Mouse (Mus musculus) Patski (cell line): Measurements from ENCODE around the gene Slc38a1. TPM values are rescaled to one million over a fixed set of nuclear protein-coding genes. Genes with fewer than 3 reads are reported as not detected.

Experiments used
- ATAC-seq: fragments of 100-300 bp; one replicate; pipeline ENCODE4 v1.8.0; 2021
- CTCF ChIA-PET: fragments of 350-600 bp; sonication (Branson Sonifier 250); formaldehyde crosslinking; loops from one replicate; lab custom pipeline; 2022; ENCODE audit warnings: inconsistent platforms; lab: Charles Lee
- POLR2A ChIA-PET: fragments of 350-600 bp; sonication (Branson Sonifier 250); formaldehyde crosslinking; loops from one replicate; lab custom pipeline; 2022; ENCODE audit warnings: antibody characterized with exemption, inconsistent platforms; lab: Charles Lee
- DNase-seq: peaks from one replicate; pipeline ENCODE4 v3.0.0-alpha.2; 2011; ENCODE audit warnings: low read depth, low spot score
- H3K27me3 ChIP-seq: fragments of 371-371 bp; one replicate; pipeline ENCODE4 v1.5.1; 2021
- CTCF ChIP-seq: fragments of 100-300 bp; IDR thresholded peaks from one replicate; pipeline ENCODE4 v1.5.1; 2021
- in situ Hi-C: fragments of 300-500 bp; cut with MboI; formaldehyde crosslinking; loops from 3 replicates; pipeline ENCODE4 v1.11.1; 2018; ENCODE audit warnings: low pct_unique_long_range_greater_than_20kb, mixed read lengths
- polyA plus RNA-seq: library from polyadenylated mRNA; unstranded; gene quantifications from one replicate; pipeline ENCODE4 v1.2.3, GENCODE M21; 2021

Gene Slc38a1
- polyA plus RNA-seq, 1 experiment from 2014 or later = 11.3 TPM

GRCm38 (mm10) chr15:96597116-96597515 is 45.6 kb downstream of the Slc38a1 start:
- no peak for ATAC-seq
- CTCF ChIA-PET = no interaction called here

GRCm38 (mm10) chr15:96594316-96594715 is 48.4 kb downstream of the Slc38a1 start:
- DNase-seq = no peak
- no peak for ATAC-seq

More at GRCm38 (mm10) chr15:96597116-96597515, 45.6 kb downstream of the Slc38a1 start:
- in situ Hi-C loops = no loop called here
- no peak for DNase-seq
- no peak for TF ChIP-seq CTCF
- POLR2A ChIA-PET = no interaction called here
- H3K27me3 ChIP-seq = no peaks in the 10 kb centered on the region

GRCm38 (mm10) chr15:96593866-96594265 is 48.8 kb downstream of the Slc38a1 start:
- ChIA-PET POLR2A (no interaction called here), CTCF (interaction anchor here (1.6 to 2.0 kb wide), 2 partner anchors 9 to 43 kb away, joined by 3 to 5 read pairs; no protein-coding TSS in a partner anchor)
- in situ Hi-C loops = no loop called here
- no peak for DNase-seq
- ATAC-seq = no peak
- H3K27me3 ChIP-seq = no peaks in the 10 kb centered on the region
- no peak for TF ChIP-seq CTCF

More at GRCm38 (mm10) chr15:96594316-96594715, 48.4 kb downstream of the Slc38a1 start:
- ChIA-PET CTCF (interaction anchor here (1.6 to 2.0 kb wide), 2 partner anchors 9 to 43 kb away, joined by 3 to 5 read pairs; no protein-coding TSS in a partner anchor), POLR2A (no interaction called here)
- no peak for TF ChIP-seq CTCF
- no peaks in the 10 kb centered on the region for H3K27me3 ChIP-seq
- in situ Hi-C loops = no loop called here

- CTCF ChIA-PET = interaction anchor here (1.6 to 2.0 kb wide), 2 partner anchors 10 to 42 kb away, joined by 3 to 5 read pairs; no protein-coding TSS in a partner anchor
- in situ Hi-C loops = no loop called here
- ATAC-seq = no peak
Observed at GRCm38 (mm10) chr15:96593457-96593856, 49.3 kb downstream of the Slc38a1 start.

GRCm38 (mm10) chr15:96592976-96593375 is 49.7 kb downstream of the Slc38a1 start:
- DNase-seq = no peak

More at GRCm38 (mm10) chr15:96593457-96593856, 49.3 kb downstream of the Slc38a1 start:
- no peak for TF ChIP-seq CTCF
- DNase-seq = no peak
- H3K27me3 ChIP-seq = no peaks in the 10 kb centered on the region
- POLR2A ChIA-PET = no interaction called here

GRCm38 (mm10) chr15:96591876-96592417 is 50.8 kb downstream of the Slc38a1 start:
- ChIA-PET CTCF (interaction anchor here (1.2 kb wide), 1 partner anchor 60 kb away, joined by 4 read pairs; no protein-coding TSS in a partner anchor), POLR2A (no interaction called here)
- H3K27me3 ChIP-seq = no peaks in the 10 kb centered on the region
- no peak for TF ChIP-seq CTCF
- DNase-seq = no peak
- ATAC-seq = no peak
- in situ Hi-C loops = no loop called here

More at GRCm38 (mm10) chr15:96592976-96593375, 49.7 kb downstream of the Slc38a1 start:
- H3K27me3 ChIP-seq = no peaks in the 10 kb centered on the region
- TF ChIP-seq CTCF = no peak
- ChIA-PET CTCF (no interaction called here), POLR2A (no interaction called here)
- in situ Hi-C loops = no loop called here
- ATAC-seq = no peak

- DNase-seq (no peak), ATAC-seq (no peak)
- TF ChIP-seq CTCF = no peak
- POLR2A ChIA-PET = no interaction called here
- no peaks in the 10 kb centered on the region for H3K27me3 ChIP-seq
- CTCF ChIA-PET = interaction anchor here (1.1 kb wide), 1 partner anchor 12 kb away, joined by 3 read pairs; no protein-coding TSS in a partner anchor
- in situ Hi-C loops = no loop called here
Observed at GRCm38 (mm10) chr15:96588996-96589657, 53.6 kb downstream of the Slc38a1 start.

- in situ Hi-C loops = no loop called here
- no peak for DNase-seq
- CTCF ChIA-PET = no interaction called here
- no peak for TF ChIP-seq CTCF
- POLR2A ChIA-PET = no interaction called here
- no peak for ATAC-seq
- H3K27me3 ChIP-seq = no peaks in the 10 kb centered on the region
Observed at GRCm38 (mm10) chr15:96587998-96588397, 54.7 kb downstream of the Slc38a1 start.

- DNase-seq = no peak
- POLR2A ChIA-PET = no interaction called here
- in situ Hi-C loops = no loop called here
- CTCF ChIA-PET = no interaction called here
- no peaks in the 10 kb centered on the region for H3K27me3 ChIP-seq
- no peak for ATAC-seq
- no peak for TF ChIP-seq CTCF
Observed at GRCm38 (mm10) chr15:96583371-96584008, 59.2 kb downstream of the Slc38a1 start.

GRCm38 (mm10) chr15:96576998-96577397 is 65.7 kb downstream of the Slc38a1 start:
- POLR2A ChIA-PET = no interaction called here
- ATAC-seq (no peak), DNase-seq (no peak)
- CTCF ChIA-PET = interaction anchor here (1.1 to 1.2 kb wide), 2 partner anchors 13 to 27 kb away, joined by 3 read pairs; no protein-coding TSS in a partner anchor
- in situ Hi-C loops = no loop called here
- H3K27me3 ChIP-seq = no peaks in the 10 kb centered on the region
- no peak for TF ChIP-seq CTCF
